In the genomic region with DNA sequence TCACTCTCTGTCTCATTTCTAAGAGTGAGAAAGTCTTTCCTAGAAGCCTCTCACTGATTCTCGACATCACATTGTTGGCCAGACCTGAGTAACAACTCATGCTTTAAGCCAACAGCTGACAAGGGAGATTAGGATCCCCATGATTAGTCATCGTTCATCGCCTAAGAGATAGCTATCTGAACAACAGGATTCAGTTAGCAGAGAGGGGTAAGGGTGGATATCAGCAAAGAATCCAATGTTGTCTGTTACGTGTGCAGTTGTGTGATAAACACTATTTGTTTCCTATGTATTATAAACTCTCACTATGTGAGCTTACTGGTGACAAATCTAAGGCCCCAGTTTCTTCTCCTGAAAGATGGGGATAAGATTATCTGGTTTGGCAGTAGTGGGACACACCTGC, we compare ENCODE assay signal across 20 mouse cellular contexts. TPM values are rescaled to one million over a fixed set of nuclear protein-coding genes. Genes with fewer than 3 reads are reported as not detected.
DNase-seq lines count a peak whose midpoint lies in the region; ATAC-seq and TF ChIP-seq lines count a peak whose summit lies in the region.
"Had no signal": no experiment of that assay in that cellular context is flagged by ENCODE, and none has a peak within 500 bp of the region (broad histone marks: within the 10 kb centered on the region; RNA-seq: fewer than 3 reads in every experiment).

No protein-coding gene starts in this region.

- H3K27me3 ChIP-seq in liver, embryonic 13.5 days: no peaks in the 10 kb centered on the region
- no peaks in the 10 kb centered on the region for H3K27me3 ChIP-seq in liver, embryonic 11.5 days (replicated peaks; ENCODE audit: control insufficient read depth, insufficient read depth, low read length)
- H3K27me3 ChIP-seq in G1E (ENCODE audit: insufficient read depth, low read length): peaks cover 14% of the 10 kb centered on the region
- no peaks in the 10 kb centered on the region for H3K27me3 ChIP-seq in midbrain, postnatal 0 days (ENCODE audit: insufficient read depth, low read length)
- H3K27me3 ChIP-seq: hindbrain, embryonic 13.5 days; intestine, embryonic 15.5 days had no signal

- no peak overlapping the region for H3K4me3 ChIP-seq in liver, embryonic 13.5 days (replicated peaks)
- no peak overlapping the region for H3K4me3 ChIP-seq in liver, embryonic 11.5 days (ENCODE audit: low read depth, low read length)
- no peak overlapping the region for H3K4me3 ChIP-seq in G1E (ENCODE audit: low read depth, low read length)
- no peak overlapping the region for H3K4me3 ChIP-seq in midbrain, postnatal 0 days (ENCODE audit: low read depth, low read length)
- H3K4me3 ChIP-seq: embryonic facial prominence, embryonic 13.5 days; forebrain, embryonic 13.5 days; heart, embryonic 13.5 days; hindbrain, embryonic 13.5 days; intestine, embryonic 15.5 days had no signal

- DNase-seq in liver, embryonic 13.5 days: no peak
- no peak for DNase-seq in liver, embryonic 11.5 days (ENCODE audit: low spot score)
- DNase-seq in G1E (ENCODE audit: low spot score): peak; percentile 21
- peak; percentile 15 for DNase-seq in c-Kit-positive CD71-positive TER-119-negative erythroid progenitor cells, embryonic 14.5 days (ENCODE audit: low read depth)
- no peak for DNase-seq in midbrain, postnatal 0 days (ENCODE audit: low spot score)
- DNase-seq in left cerebral cortex, postnatal 4 days: no peak
- no peak for DNase-seq in heart, postnatal 36 days
- DNase-seq: adrenal gland, postnatal 10 days; cerebellum, adult 11-12 months; cerebellum, adult 9-10 months; cerebellum, postnatal 25 days; forebrain, postnatal 0 days; gastrocnemius, postnatal 36 days; heart, postnatal 4 days had no signal

- H3K9ac ChIP-seq in liver, embryonic 13.5 days: no peak overlapping the region
- H3K9ac ChIP-seq in liver, embryonic 11.5 days (ENCODE audit: low read depth, low read length): no peak overlapping the region
- no peak overlapping the region for H3K9ac ChIP-seq in midbrain, postnatal 0 days (replicated peaks; ENCODE audit: low read length, poor library complexity, severe bottlenecking)
- H3K9ac ChIP-seq: embryonic facial prominence, embryonic 13.5 days; forebrain, embryonic 13.5 days; forebrain, postnatal 0 days; heart, embryonic 13.5 days; hindbrain, embryonic 13.5 days; intestine, embryonic 15.5 days had no signal

- intact Hi-C loops in left cerebral cortex, postnatal 4 days (cut with DNase I): no loop called here
- intact Hi-C loops in heart, postnatal 36 days (cut with DNase I): no loop called here

- no peaks in the 10 kb centered on the region for H3K9me3 ChIP-seq in liver, embryonic 13.5 days (replicated peaks)
- no peaks in the 10 kb centered on the region for H3K9me3 ChIP-seq in liver, embryonic 11.5 days (ENCODE audit: control insufficient read depth, low read length)
- peaks cover 2% of the 10 kb centered on the region for H3K9me3 ChIP-seq in G1E (replicated peaks)
- no peaks in the 10 kb centered on the region for H3K9me3 ChIP-seq in midbrain, postnatal 0 days (ENCODE audit: low read length)
- H3K9me3 ChIP-seq: embryonic facial prominence, embryonic 13.5 days; forebrain, embryonic 13.5 days; heart, embryonic 13.5 days; hindbrain, embryonic 13.5 days; intestine, embryonic 15.5 days had no signal

- H3K4me2 ChIP-seq in liver, embryonic 13.5 days: no peak overlapping the region
- H3K4me2 ChIP-seq in liver, embryonic 11.5 days: no peak overlapping the region
- H3K4me2 ChIP-seq in midbrain, postnatal 0 days (ENCODE audit: low read depth, low read length, poor library complexity, severe bottlenecking): no peak overlapping the region
- H3K4me2 ChIP-seq: embryonic facial prominence, embryonic 13.5 days; forebrain, embryonic 13.5 days; heart, embryonic 13.5 days; hindbrain, embryonic 13.5 days; intestine, embryonic 15.5 days had no signal

- no peaks in the 10 kb centered on the region for H3K36me3 ChIP-seq in liver, embryonic 13.5 days
- H3K36me3 ChIP-seq in liver, embryonic 11.5 days (ENCODE audit: control insufficient read depth, insufficient read depth, low read length): no peaks in the 10 kb centered on the region
- H3K36me3 ChIP-seq in G1E (replicated peaks): no peaks in the 10 kb centered on the region
- no peaks in the 10 kb centered on the region for H3K36me3 ChIP-seq in midbrain, postnatal 0 days (ENCODE audit: insufficient read depth, low read length)
- H3K36me3 ChIP-seq: embryonic facial prominence, embryonic 13.5 days; heart, embryonic 13.5 days; hindbrain, embryonic 13.5 days; intestine, embryonic 15.5 days had no signal

- no peak overlapping the region for H3K27ac ChIP-seq in liver, embryonic 13.5 days
- H3K27ac ChIP-seq in liver, embryonic 11.5 days (ENCODE audit: low read depth, low read length): no peak overlapping the region
- no peak overlapping the region for H3K27ac ChIP-seq in midbrain, postnatal 0 days (ENCODE audit: low read depth, low read length)
- H3K27ac ChIP-seq: embryonic facial prominence, embryonic 13.5 days; forebrain, embryonic 13.5 days; heart, embryonic 13.5 days; hindbrain, embryonic 13.5 days; intestine, embryonic 15.5 days had no signal

- peaks cover 29% of the 10 kb centered on the region for H3K4me1 ChIP-seq in liver, embryonic 13.5 days (replicated peaks)
- no peaks in the 10 kb centered on the region; the same call in 1 of the 2 replicates for H3K4me1 ChIP-seq in liver, embryonic 11.5 days (replicated peaks; ENCODE audit: control insufficient read depth, insufficient read depth, low read length)
- H3K4me1 ChIP-seq in G1E (ENCODE audit: insufficient read depth, low read depth, low read length): peaks cover 59% of the 10 kb centered on the region
- no peaks in the 10 kb centered on the region for H3K4me1 ChIP-seq in midbrain, postnatal 0 days (ENCODE audit: insufficient read depth, low read length)
- H3K4me1 ChIP-seq: forebrain, embryonic 13.5 days had no signal

- WGBS in liver, embryonic 13.5 days (ENCODE audit: insufficient replicate concordance): 21% methylated on average over 4 of the region's 4 CpGs
- 43% methylated on average over 4 of the region's 4 CpGs for WGBS in liver, embryonic 11.5 days
- 64% methylated on average over 4 of the region's 4 CpGs for WGBS in midbrain, postnatal 0 days

- no peak for TF ChIP-seq CTCF in G1E (IDR thresholded peaks at IDR 0.05; ENCODE audit: low read depth, low read length)
- no peak for TF ChIP-seq CTCF in midbrain, postnatal 0 days (IDR thresholded peaks at IDR 0.05)

- ATAC-seq in liver, embryonic 13.5 days (ENCODE audit: low read depth): peak; percentile 65
- no peak for ATAC-seq in liver, embryonic 11.5 days (replicated peaks; ENCODE audit: low FRiP score)
- peak; percentile 88 for ATAC-seq in G1E (ENCODE audit: extremely low read depth, insufficient number of reproducible peaks, low FRiP score, poor library complexity, severe bottlenecking)
- no peak for ATAC-seq in midbrain, postnatal 0 days (ENCODE audit: low FRiP score)
- ATAC-seq: CD4-positive, CD25-positive, alpha-beta regulatory T cell, adult 4 months; forebrain, embryonic 13.5 days; forebrain, postnatal 0 days; intestine, embryonic 15.5 days had no signal

RNA-seq across cellular contexts. Expression of a gene that starts 17.8 kb away (rescaled TPM):
- 4.6 and 8.4 TPM in 2 replicates for polyA plus RNA-seq in liver, embryonic 13.5 days (2015; fragmentation: Nextera tagmentation; extraction: Ambion mirVana)
- polyA plus RNA-seq in liver, embryonic 11.5 days (2014; fragmentation: Nextera tagmentation; extraction: Ambion mirVana): 26.2 and 27.8 TPM in 2 replicates
- total RNA-seq in G1E (2014; fragmentation: Nextera tagmentation) (179 and 201 TPM in 2 replicates), G1E (2017) (50.9 and 57.2 TPM in 2 replicates)
- 3.6 and 3.9 TPM in 2 replicates for polyA plus RNA-seq in G1E (2012)
- 36.0 and 43.0 TPM in 2 replicates for total RNA-seq in midbrain, postnatal 0 days (2014; rRNA removed)
- 25.8 and 26.6 TPM in 2 replicates for polyA plus RNA-seq in midbrain, postnatal 0 days (2015; fragmentation: Nextera tagmentation; extraction: Ambion mirVana)
- 10 to 100 TPM; 59.8 to 63.0 TPM for total RNA-seq in left cerebral cortex, postnatal 4 days (2021)
- total RNA-seq in heart, postnatal 36 days (2021): 10 to 100 TPM; 25.3 to 27.3 TPM

RNA-seq across cellular contexts. Expression of a gene that starts 28.6 kb away (rescaled TPM):
- polyA plus RNA-seq in liver, embryonic 13.5 days (2015; fragmentation: Nextera tagmentation; extraction: Ambion mirVana): 15.7 and 17.7 TPM in 2 replicates
- polyA plus RNA-seq in liver, embryonic 11.5 days (2014; fragmentation: Nextera tagmentation; extraction: Ambion mirVana): 42.3 and 45.6 TPM in 2 replicates
- 58.2 and 62.2 TPM in 2 replicates for total RNA-seq in G1E (2014; fragmentation: Nextera tagmentation)
- 68.5 and 79.1 TPM in 2 replicates for total RNA-seq in G1E (2017)
- 28.3 and 35.1 TPM in 2 replicates for polyA plus RNA-seq in G1E (2012)
- total RNA-seq in midbrain, postnatal 0 days (2014; rRNA removed): 64.2 and 67.3 TPM in 2 replicates
- polyA plus RNA-seq in midbrain, postnatal 0 days (2015; fragmentation: Nextera tagmentation; extraction: Ambion mirVana): 43.0 and 49.1 TPM in 2 replicates
- total RNA-seq in left cerebral cortex, postnatal 4 days (2021): 10 to 100 TPM; 65.0 to 72.7 TPM
- total RNA-seq in heart, postnatal 36 days (2021): 10 to 100 TPM; 71.1 to 72.8 TPM

Comparison
In these comparisons a context has a peak if more than half of its experiments do, and no peak if none do; other contexts are left out.
1. ATAC-seq: peak in liver, embryonic 13.5 days (single experiment) and G1E (single experiment); none in liver, embryonic 11.5 days (single experiment) and midbrain, postnatal 0 days (single experiment).
2. DNase-seq: peak in G1E (single experiment) and c-Kit-positive CD71-positive TER-119-negative erythroid progenitor cells, embryonic 14.5 days (single experiment); none in liver, embryonic 13.5 days (single experiment), liver, embryonic 11.5 days (single experiment), midbrain, postnatal 0 days (single experiment), left cerebral cortex, postnatal 4 days (single experiment) and heart, postnatal 36 days (0 of 2).